Mouse (Mus musculus): ENCODE results near the gene Trim46. TPM values are rescaled to one million over a fixed set of nuclear protein-coding genes. Genes with fewer than 3 reads are reported as not detected.
"Not testable (repeated sequence)": the region's sequence is repeated elsewhere in the genome, so short reads cannot be mapped to it uniquely, and the experiment has no call there.

Gene Trim46
- total RNA-seq, 2 experiments from 2014 or later: 83.1 to 86.0 TPM

GRCm38 (mm10) chr3:89237682-89238081 lies 8.4 kb downstream of the Trim46 start:
- DNase-seq (ENCODE audit: low spot score in 2 of 2): no peak

GRCm38 (mm10) chr3:89236516-89236915 lies 9.6 kb downstream of the Trim46 start:
- DNase-seq (ENCODE audit: low spot score in 2 of 2): peak in 1 of 2 experiments; percentile 51

GRCm38 (mm10) chr3:89233562-89234110 lies 12.5 kb downstream of the Trim46 start:
- no peak for DNase-seq (ENCODE audit: low spot score in 2 of 2)

DNA sequence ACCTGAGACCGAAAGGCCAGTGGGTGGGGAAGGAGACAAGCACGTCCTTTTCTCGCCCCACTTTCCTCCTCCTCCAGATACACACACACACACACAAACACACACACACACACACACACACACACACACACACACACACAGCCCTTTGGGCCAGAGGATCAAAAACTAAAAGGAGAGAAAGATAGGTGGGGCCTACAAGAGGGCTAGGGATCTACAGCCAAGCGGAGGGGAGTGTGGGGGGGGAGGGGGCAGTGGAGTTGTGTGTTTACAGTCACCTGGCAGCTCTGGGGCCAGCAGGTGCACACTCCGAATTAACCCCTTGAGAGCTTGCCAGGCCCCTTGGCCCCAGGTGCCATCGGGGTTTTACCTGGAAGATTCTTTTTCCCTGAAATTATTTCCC lies 13.5 kb downstream of the Trim46 start:
- DNase-seq (ENCODE audit: low spot score in 2 of 2): no peak

DNA sequence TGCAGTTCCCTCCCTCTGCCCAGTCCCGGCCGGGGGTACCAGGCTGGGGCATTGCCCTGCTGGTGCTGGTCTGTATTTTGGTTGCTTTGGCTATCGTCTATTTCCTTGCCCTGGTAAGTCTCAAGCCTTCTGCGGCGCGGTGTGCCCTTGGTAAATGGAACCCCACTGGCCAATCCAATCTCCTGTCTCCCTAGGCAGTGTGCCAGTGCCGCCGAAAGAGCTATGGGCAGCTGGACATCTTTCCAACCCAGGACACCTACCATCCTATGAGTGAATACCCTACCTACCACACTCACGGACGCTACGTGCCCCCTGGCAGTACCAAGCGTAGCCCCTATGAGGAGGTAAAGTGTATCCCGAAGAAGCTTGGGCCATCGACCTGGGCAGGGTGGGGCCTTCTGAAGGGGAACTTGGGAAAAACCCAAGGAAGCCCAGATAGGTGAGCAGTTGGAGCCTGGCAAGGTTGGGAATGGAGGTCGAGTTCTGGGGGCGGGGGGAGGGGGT lies 14.3 kb downstream of the Trim46 start:
- no peak for DNase-seq (ENCODE audit: low spot score in 2 of 2)

GRCm38 (mm10) chr3:89231345-89231744 lies 14.8 kb downstream of the Trim46 start:
- no peak for DNase-seq (ENCODE audit: low spot score in 2 of 2)

- no peak for DNase-seq (ENCODE audit: low spot score in 2 of 2)
Observed at GRCm38 (mm10) chr3:89230561-89230960, 15.5 kb downstream of the Trim46 start.

DNA sequence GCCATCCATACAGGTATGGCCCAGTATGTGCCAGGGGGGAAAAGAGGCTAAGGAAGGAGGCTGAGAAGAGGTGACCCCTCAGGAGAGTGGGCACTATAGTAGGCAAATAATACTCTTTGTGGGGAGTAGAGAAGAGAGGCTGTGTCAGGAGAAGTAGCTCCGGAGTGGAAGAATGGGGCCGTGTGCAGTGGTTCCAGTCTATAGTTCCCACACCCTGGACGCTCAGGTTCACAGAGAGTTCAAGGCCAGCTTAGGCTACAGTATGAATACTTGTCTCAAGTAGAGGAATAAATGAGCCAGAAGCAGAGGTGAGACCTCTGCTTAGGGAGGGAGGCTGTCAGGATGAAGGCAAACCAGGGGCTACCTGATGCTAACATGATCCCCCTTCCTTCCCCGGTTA lies 16.8 kb downstream of the Trim46 start:
- no peak for DNase-seq (ENCODE audit: low spot score in 2 of 2)

DNA sequence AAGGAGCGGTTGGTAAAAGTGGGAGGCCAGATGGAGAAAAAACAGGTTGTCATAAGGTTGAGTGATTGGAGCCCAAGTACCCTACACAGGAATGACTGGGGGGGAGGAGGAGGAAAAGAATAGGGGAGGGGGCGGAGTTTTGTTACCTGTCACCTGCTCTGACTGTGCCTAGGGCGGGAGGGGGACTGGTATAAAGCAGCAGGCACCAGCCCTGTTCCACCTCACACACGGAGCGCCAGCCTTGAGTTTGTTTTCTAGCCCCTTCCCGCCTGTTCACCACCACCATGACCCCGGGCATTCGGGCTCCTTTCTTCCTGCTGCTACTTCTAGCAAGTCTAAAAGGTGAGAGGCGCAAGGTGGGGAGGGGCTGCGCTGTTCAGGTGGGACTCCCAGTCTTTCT lies 17.3 kb downstream of the Trim46 start, which contains the start of gene Muc1:
Gene Muc1, plus strand, starts transcription at position 222 of the 400 bp plus-strand sequence.
- DNase-seq (ENCODE audit: low spot score in 2 of 2): no peak

DNA sequence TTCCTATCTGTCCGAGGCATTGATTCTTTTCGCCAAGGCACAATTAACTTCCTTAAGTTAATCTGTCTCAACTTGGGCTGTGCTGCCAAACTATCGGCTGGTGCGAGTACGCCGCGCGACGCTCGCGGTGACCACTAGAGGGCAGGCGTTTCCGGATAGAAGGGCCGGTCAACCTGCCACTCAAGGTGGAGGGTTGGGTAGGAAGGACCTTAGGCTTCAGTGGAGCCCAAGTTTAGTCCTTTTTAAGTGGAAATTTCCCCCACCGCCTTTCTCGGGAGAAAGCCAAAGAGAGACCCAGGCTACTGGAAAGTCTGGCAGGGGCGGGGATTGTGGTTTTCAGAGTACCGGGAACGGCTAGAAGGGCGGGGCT lies 17.9 kb downstream of the Trim46 start:
- DNase-seq (ENCODE audit: low spot score in 2 of 2): peak; percentile 73 to 90

DNA sequence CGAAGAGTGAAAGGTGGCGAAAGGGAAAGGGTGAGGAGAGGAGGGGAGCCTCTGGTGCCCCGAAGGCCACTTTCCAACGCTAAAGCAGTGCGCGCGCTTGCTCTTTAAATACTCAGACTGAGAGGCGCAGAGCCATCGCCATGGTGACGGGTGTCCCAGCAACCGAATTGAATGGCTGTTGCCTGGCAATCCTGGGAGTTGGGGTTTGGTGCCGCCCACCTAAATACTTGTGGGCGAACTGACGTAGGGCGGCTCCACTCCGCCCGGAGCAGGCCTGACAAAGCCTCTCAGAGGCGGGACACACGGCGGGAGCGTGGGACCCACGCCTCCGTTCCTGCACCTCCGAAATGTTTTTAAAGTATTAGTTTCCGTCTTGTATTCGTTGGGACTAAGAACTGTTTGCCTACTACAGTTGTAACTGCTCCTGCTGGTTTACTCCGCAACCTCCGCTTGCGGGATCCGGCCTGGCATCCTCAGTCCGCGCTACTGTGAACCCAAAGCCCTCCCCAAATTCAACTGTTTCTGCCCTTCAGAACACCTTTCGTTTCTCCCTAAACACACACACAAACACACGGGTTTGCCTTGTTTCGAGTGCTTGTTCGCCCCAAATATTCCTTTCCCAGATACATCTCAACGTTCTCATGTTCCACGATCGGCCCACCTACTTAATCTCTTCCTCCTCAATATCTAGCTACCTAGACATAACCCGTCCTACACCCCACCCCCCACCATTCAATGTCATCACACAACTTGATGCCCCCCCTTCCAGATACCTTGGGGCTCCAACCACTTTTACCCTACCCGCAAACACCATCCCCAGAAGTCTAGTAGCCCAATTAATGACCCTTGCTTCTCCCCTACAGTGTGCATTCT lies 18.6 kb downstream of the Trim46 start:
- peak; percentile 93 to 97 for DNase-seq (ENCODE audit: low spot score in 2 of 2)

DNA sequence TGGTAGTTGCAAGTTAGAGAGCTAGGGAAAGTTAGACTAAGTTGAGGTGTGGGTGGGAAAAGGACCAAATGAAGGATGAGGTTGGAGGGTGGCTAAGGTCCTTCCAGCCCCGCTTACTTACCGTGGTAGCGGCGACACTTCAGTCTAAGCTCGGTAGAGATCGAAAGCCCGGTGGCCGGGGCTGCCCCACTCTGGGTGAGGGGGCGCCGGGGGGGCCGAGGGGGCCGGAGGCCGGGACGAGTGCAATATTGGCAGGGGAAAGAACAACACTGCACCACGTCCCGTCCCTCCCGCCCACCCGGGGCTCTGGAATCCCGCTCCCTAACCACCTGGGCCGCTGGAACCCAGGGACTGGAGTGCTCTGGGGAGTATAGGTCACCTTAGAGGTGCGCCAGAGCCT lies 19.2 kb downstream of the Trim46 start, which contains the start of gene Mtx1:
Gene Mtx1, minus strand, starts transcription at position 189 of the 400 bp plus-strand sequence.
- no peak for DNase-seq (ENCODE audit: low spot score in 2 of 2)

- DNase-seq (ENCODE audit: low spot score in 2 of 2): no peak
Observed at GRCm38 (mm10) chr3:89226361-89226760, 19.7 kb downstream of the Trim46 start.

DNA sequence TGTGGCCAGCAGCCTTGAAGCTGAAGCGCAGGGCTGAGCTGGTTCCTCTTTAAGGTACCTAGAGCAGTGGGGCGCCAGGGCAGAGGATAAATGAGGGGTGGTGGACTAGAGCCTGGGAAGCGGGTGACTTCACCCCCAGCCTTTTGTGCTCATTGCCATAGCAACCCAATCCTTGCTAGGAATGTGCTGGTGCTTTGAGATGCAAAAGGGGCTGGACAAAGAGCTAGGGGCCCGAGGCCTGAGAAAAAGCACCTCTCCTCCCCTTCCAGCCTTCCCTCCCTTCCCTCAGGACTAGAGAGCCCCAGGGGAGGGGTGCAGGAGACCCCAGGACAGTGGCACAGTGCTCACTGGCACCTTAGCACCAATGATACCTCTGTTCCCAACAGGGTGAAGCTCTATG lies 20.2 kb downstream of the Trim46 start:
- peak in 1 of 2 experiments; percentile 59 for DNase-seq (ENCODE audit: low spot score in 2 of 2)

GRCm38 (mm10) chr3:89225321-89225815 lies 20.7 kb downstream of the Trim46 start:
- DNase-seq (ENCODE audit: low spot score in 2 of 2): no peak

- no peak for DNase-seq (ENCODE audit: low spot score in 2 of 2)
Observed at GRCm38 (mm10) chr3:89224796-89225195, 21.3 kb downstream of the Trim46 start.

- no peak for DNase-seq (ENCODE audit: low spot score in 2 of 2)
Observed at GRCm38 (mm10) chr3:89221167-89221566, 24.9 kb downstream of the Trim46 start.

GRCm38 (mm10) chr3:89219546-89219945 lies 26.6 kb downstream of the Trim46 start:
- DNase-seq (ENCODE audit: low spot score in 2 of 2): no peak

DNA sequence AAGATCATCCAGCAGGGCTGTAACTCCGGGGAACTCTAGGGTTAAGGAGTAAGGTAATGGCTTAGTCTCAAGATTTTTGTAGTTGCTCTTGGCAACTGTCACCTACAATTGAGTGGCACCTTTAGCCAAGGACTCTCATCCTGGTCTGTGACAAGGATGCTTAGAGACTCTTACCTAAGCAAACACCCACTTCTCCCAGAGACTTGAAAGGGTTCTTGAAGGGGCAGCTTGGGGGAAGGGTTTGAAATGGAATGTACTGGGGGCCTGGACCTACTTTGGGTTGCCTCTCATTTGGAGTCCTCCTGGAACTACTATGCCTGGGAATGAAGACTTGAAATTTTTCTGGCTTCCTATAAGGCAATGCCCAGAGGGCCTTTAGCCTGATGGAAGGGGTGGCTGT lies 27.8 kb downstream of the Trim46 start:
- no peak for DNase-seq (ENCODE audit: low spot score in 2 of 2)

DNA sequence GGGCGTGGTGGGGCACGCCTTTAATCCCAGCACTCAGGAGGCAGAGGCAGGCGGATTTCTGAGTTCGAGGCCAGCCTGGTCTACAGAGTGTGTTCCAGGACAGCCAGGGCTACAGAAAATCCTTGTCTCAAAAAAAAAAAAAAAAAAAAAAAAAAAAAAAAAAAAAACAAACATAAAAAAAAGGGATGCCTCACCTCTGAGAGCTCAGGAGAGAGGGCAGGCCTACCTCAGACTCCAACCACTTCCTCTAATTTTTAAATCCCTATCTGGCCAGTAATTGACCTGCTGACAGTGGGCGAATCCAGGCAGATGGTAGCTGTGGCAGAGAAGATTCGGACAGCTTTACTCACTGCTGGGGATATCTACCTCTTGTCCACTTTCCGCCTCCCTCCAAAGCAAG lies 29.7 kb downstream of the Trim46 start:
- DNase-seq (ENCODE audit: low spot score in 2 of 2): not testable (repeated sequence)

DNA sequence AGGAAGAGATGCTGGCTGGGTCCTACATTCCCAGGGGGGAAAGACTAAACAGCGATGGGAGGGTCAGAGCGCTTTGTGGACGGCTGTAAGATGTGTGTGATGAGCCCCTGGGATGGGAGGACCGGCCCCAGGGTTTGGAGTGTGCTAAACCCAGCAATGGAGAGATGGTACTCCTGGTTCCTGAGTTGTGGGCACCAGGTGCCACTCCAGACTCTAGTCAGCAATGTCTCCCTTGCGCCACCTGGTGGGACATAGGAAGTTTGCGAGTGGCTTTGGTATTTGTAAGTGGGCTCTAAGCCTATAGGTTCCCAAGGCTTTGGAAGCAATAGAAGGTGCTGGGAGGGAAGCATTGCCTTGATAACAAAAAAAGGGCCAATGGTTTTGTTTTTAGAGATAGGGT lies 30.3 kb downstream of the Trim46 start:
- peak; percentile 71 to 92 for DNase-seq (ENCODE audit: low spot score in 2 of 2)

All from layer of hippocampus, adult 18-20 months (tissue).